Mouse (Mus musculus) lung, adult 2 months (tissue): ENCODE results near the gene Ubp1.

Experiments
- CTCF ChIP-seq: fragments of 200-500 bp; IDR thresholded peaks from 2 replicates; pipeline ENCODE4 v1.5.1; 2011; ENCODE audit warnings: mild to moderate bottlenecking, low read length, control low read depth; ENCODE audit not compliant: insufficient read depth
- POLR2A ChIP-seq: fragments of 200-500 bp; IDR thresholded peaks from 2 replicates; pipeline ENCODE4 v1.6.1; 2011; ENCODE audit warnings: low read depth, mild to moderate bottlenecking, control low read depth, low read length, borderline replicate concordance; ENCODE audit errors: extremely low read depth

- TF ChIP-seq CTCF: no peak
- TF ChIP-seq POLR2A: no peak
Observed at GRCm38 (mm10) chr9:113922677-113923076, 8.1 kb upstream of the Ubp1 start.
